Mouse (Mus musculus): ENCODE results near the gene Arfip1.
"Not testable (repeated sequence)": the region's sequence is repeated elsewhere in the genome, so short reads cannot be mapped to it uniquely, and the experiment has no call there.

Gene Arfip1

GRCm38 (mm10) chr3:84580716-84581115, 1.7 kb downstream of the Arfip1 start:
- no peak for DNase-seq (ENCODE audit: low read depth, low spot score)

DNA sequence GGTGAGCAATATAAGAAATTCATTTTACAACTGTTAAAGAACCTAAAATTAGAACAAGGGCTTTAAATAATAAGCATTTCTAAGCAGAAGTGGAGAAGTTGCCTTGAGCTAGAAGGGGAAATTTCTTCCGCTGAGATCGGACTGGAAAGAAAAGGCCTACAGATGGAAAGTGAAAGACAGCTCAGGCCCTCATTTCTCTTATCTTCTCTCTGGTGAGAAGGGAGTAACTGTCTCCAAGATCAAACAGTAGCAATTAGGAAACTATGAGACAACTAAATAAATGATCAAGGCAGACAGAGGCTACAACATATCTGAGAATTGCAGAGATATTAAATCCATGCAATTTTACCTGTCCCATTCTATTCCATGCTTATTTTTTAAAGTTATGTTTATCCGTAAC, 11.9 kb downstream of the Arfip1 start:
- no peak for DNase-seq (ENCODE audit: low read depth, low spot score)

GRCm38 (mm10) chr3:84569587-84569986, 12.8 kb downstream of the Arfip1 start:
- no peak for DNase-seq (ENCODE audit: low read depth, low spot score)

DNA sequence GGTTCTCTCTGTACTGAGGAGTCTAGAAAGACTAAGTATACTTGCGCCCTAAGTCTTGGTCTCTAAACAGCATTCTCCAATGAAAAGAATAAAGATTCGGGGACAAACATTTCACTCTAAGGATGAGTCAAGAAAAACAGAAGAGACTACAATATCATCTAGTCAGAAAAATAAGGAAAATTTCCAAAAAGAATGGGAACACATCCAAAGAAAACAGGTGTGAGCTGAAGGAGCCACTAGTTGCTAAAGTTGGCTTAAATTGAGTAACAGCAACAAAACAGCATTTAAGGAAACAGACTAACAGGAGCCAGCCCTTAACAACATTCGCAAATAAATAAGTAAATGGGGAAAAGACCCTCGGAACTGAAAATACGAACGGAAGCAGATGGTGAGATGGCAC, 13.9 kb downstream of the Arfip1 start:
- DNase-seq (ENCODE audit: low read depth, low spot score) = no peak

GRCm38 (mm10) chr3:84563415-84563814, 19.0 kb downstream of the Arfip1 start:
- DNase-seq (ENCODE audit: low read depth, low spot score) = no peak

DNA sequence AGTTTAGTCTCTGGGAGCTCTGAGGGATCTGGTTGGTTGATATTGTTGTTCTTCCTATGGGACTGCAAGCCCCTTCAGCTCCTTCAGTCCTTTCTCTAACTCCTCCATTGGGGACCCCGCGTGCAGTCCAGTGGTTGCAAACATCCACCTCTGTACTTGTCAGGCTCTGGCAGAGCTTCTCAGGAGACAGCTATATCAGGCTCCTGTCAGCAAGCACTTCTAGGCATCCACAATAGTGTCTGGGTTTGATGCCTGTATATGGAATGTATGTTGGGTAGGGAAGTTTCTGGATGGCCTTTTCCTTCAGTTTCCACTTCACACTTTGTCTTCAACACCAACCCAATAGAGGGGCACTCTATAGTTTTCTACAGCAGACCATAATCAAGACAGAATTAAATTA, 19.5 kb downstream of the Arfip1 start:
- not testable (repeated sequence) for DNase-seq (ENCODE audit: low read depth, low spot score)

DNA sequence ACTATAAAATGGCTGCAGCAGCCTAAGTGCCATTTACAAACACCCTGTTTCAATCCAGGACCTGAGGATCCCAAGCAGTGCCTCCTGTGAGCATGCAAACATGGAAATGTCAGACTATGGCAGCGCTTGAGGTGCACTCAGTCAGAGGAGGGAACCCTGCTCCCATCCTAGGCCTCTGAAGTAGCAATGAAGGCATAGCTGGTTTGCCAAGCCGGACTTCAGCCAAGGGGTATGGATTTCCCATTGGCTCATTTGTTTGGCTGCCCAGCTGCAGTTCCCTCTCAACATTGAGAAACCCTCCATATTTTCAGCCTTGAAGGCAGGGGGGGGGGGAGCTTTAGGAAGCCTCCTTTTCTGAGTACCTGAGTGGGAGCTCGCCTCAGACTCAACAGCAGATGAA, 24.1 kb downstream of the Arfip1 start:
- no peak for DNase-seq (ENCODE audit: low read depth, low spot score)

DNA sequence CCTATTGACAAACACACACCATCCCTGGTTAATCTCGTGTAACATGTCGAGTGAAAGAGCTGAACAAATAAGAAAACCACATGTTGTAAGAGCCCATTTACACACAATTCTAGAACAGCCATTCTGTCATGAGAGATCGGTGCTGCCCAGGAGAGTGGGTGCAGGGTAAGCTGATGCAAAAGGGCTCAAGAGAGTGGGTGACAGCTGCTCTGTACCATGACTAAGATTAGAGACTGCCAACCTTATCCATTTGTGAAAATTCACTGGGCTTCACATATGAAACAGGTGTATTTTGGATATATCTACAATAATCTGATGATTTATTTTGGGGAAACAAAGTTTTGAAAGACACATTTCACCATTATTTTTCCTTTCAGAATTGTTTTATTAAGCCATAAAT, 26.6 kb downstream of the Arfip1 start:
- no peak for DNase-seq (ENCODE audit: low read depth, low spot score)

GRCm38 (mm10) chr3:84547177-84547576, 35.2 kb downstream of the Arfip1 start:
- no peak for DNase-seq (ENCODE audit: low read depth, low spot score)

- peak; percentile 35 for DNase-seq (ENCODE audit: low read depth, low spot score)
Observed at GRCm38 (mm10) chr3:84542450-84542849, 40.0 kb downstream of the Arfip1 start.

DNA sequence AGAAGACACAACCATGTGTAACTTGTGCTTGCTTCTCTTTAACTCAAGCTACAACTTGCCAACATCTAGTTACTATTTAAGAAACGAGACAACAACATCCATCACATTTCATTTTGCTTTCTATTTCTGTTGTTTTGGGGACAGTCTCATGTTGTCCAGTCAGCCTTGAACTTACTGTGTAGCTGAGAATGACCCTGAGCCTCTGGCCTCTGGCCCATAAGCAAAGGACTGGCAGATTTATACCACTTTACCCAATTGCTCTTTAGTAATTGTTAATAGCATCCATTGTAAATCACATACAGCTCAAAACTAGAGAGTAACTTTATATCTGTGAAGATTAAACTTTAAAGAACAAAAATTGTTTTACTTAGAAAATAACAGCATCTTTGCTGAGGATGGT, 40.5 kb downstream of the Arfip1 start:
- no peak for DNase-seq (ENCODE audit: low read depth, low spot score)

DNA sequence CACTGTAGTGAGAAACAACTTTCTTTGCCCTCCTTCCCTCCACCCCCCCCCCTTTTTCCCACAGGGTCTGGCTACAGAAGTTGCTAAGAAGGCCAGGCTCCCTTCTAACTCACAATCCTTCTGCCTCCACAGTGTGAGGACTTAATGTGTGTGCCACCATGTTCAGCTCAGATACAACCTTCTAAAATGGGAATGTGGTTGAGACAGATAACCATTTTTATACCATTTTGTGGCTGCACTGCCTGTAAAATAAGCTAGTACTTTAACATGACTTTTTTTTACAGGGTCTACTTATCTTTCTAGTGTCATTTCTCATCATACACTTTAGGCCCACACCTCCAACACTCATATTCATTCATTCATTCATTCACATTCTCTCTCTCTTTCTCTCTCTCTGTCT, 41.8 kb downstream of the Arfip1 start:
- DNase-seq (ENCODE audit: low read depth, low spot score) = no peak

GRCm38 (mm10) chr3:84536987-84537386, 45.4 kb downstream of the Arfip1 start:
- no peak for DNase-seq (ENCODE audit: low read depth, low spot score)

DNA sequence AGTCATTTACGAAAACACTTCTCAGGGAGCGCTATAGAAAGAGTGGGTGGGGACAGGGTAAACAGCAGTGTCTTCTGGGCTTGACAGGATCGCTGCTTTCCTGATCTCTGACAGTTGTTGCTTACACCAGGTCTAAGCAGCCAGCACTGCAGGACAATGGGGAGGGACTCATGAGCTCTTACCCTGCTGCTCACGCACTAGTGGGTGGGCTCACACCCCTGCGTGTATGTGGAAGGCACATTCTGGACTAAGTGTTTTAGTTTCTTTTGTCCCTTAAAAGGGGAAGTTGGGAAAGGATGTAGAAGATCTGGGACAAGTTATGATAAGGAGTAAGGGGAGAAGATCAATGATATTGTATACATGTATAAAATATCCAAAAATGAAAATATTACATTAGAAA, 49.2 kb downstream of the Arfip1 start:
- no peak for DNase-seq (ENCODE audit: low read depth, low spot score)

DNA sequence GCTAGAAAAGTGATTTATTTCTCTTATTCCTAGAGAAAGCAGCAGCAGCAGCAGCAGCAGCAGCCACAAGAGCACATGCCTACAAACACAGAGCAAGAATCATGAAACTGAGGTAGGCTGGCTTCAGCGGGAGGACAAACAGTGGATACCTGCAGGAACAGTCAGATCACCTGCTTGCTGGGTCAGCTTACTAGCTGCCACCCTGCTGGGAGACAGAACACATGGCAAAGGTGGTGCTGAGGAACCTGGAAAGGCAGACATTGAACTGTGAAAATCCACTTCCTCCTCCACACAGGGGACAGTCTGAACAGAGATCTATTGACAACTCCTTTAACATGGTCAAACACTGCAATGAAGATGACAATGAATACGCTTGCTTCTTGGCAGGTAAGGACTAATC, 53.4 kb downstream of the Arfip1 start:
- DNase-seq (ENCODE audit: low read depth, low spot score) = no peak

DNA sequence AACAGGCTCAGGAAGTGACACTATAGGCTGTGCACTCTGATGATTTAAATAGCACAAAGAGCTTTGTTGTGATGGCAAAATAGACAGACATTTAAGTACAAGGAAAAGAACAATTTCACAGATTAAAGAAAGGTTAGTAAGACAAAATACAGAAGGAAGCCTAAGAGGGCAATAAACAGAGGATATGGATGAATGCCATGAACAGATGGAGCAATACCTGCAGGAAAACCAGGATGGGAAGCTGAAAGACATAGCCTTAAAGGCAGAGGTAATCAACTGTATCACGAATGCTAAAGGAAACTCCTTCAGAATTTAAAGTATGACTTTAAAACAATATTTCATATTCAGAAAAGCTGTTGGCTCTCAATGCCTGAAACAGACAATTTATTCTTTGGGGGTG, 57.5 kb downstream of the Arfip1 start:
- no peak for DNase-seq (ENCODE audit: low read depth, low spot score)

- DNase-seq (ENCODE audit: low read depth, low spot score) = no peak
Observed at GRCm38 (mm10) chr3:84516163-84516562, 66.3 kb downstream of the Arfip1 start.

- DNase-seq (ENCODE audit: low read depth, low spot score) = no peak
Observed at GRCm38 (mm10) chr3:84512774-84513515, 69.5 kb downstream of the Arfip1 start.

- DNase-seq (ENCODE audit: low read depth, low spot score) = no peak
Observed at GRCm38 (mm10) chr3:84505193-84505592, 77.2 kb downstream of the Arfip1 start.

- no peak for DNase-seq (ENCODE audit: low read depth, low spot score)
Observed at GRCm38 (mm10) chr3:84504291-84504690, 78.1 kb downstream of the Arfip1 start.

DNA sequence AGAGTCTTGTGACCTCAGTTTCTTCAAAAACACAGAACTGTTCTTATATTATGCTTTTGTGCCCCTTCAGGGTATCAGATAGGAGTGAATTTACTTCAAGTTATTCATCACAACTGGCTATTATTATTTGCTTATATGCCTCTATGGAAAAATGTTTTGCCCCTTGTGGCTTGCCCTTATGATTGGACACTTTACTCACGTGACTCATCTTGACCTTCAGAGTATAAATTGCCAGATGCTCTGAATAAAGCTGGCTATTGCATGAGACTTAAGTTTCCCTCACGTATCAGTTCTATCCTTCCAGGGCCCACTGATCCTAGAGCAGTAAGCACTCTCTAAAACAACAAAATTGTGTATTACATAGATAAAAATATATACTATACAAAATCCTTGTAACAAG, 80.3 kb downstream of the Arfip1 start:
- DNase-seq (ENCODE audit: low read depth, low spot score) = no peak

DNA sequence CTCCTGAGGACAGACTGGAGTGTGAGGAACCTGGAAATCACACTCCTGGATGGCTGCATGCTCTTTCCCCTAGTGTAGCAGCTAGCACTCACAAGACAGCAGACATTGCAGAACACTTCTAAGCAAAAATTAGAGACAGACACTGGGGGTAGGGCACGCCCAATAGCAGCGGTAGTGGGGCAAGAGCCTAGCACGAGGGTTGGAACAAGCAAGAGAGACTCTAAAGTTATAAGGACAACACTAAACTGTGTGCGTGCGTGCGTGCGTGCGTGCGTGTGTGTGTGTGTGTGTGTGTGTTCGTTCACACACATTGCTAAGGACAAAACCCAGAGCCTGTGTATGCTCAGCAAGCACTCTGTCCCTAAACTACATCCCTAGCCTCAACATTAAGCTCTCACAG, 81.9 kb downstream of the Arfip1 start:
- no peak for DNase-seq (ENCODE audit: low read depth, low spot score)

DNA sequence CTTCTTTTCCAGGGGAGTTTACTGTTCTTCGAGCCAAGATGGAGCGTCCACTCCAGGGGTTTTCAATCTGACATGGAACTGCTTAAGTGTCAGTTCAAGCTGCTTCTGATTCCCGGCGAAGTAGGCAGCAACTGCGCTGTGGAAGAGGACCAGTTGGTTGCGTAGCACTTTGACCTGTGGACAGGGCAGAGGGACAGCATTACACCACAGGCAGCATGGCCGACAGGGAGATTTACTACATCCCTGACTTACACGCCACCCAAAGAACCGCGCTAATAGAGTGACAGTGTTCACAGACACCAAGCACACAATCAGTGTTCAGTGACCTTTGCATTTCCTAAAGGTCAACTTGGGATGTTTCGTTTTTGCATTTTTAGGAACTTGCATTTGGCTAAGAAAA, 84.7 kb downstream of the Arfip1 start:
- no peak for DNase-seq (ENCODE audit: low read depth, low spot score)

- no peak for DNase-seq (ENCODE audit: low read depth, low spot score)
Observed at GRCm38 (mm10) chr3:84492657-84493056, 89.8 kb downstream of the Arfip1 start.

Data from embryo, embryonic 11.5 days (tissue).